Mouse (Mus musculus): ENCODE measurements around the gene Eif2b5.

The Eif2b5 gene

DNA sequence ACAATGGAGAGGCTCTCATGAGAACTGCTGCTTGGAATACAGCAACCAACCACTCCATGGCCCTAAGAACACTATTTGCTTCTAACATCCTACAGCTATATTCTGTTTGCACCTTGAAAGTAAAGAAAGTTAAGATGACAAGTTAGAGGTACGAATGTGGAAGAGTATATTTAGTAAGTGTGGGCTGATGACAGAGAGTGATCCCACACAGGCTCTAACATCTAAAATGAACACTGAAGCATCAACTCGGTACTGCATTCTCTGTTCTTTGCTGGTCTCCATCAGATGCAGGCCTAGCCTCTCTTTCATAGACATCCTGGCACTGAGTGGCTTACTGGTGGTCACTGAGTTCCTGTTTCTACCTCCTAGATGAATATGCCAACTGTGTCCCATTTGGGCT lies 9.4 kb upstream of the Eif2b5 start:
- DNase-seq (ENCODE audit: low spot score), result no peak

GRCm38 (mm10) chr16:20490581-20490980 lies 8.0 kb upstream of the Eif2b5 start:
- DNase-seq (ENCODE audit: low spot score), result no peak

GRCm38 (mm10) chr16:20491301-20491700 lies 7.3 kb upstream of the Eif2b5 start:
- no peak for DNase-seq (ENCODE audit: low spot score)

- DNase-seq (ENCODE audit: low spot score), result no peak
These were observed 5.2 kb upstream of the Eif2b5 start for GRCm38 (mm10) chr16:20493452-20493851.

DNA sequence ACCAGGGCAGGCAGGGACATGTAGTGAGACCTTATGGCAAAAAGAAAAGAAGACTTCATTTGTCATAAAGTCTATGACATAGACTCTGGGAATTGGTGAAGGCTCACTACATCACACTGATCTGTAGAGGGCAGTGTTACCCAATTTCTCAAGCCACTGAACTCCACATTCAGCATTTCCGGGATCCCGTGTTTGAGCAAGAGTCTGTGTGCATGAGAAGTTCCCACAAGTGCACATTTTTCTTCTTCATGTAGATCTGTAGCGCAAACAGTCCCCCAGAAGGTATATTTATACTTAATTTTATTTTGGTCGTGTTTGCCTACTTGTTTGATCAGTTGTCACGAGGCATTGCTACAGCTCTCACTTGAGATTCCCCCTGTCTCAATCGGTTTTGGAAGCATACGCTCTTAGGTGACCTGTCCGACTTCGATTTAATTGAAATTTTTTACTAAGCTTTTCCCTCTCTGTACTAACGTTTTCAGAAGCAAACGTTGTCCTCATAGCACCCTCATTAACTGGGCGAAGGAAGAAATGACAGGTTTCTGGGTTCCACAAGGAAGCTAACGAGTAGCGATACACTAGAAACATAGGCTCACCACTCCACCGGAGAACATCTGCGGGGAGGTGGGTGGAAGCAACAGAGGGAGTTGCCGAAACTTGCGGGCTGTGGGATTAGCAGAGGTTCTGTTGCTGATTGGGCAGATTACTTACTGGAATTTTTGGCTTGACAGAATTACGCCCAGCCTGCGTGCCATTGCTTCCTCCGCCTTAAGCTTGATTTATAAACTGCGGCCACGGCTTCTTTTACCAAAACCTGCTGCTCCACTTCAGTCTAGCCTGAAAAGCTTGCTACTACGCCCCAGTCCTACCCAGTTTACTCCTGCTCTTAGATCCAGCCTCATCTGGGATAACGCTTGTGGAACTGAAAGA lies 1.7 kb upstream of the Eif2b5 start:
- DNase-seq (ENCODE audit: low spot score), result peak; percentile 91

- DNase-seq (ENCODE audit: low spot score), result no peak
These were observed 489 bp upstream of the Eif2b5 start for GRCm38 (mm10) chr16:20497980-20498676.

DNA sequence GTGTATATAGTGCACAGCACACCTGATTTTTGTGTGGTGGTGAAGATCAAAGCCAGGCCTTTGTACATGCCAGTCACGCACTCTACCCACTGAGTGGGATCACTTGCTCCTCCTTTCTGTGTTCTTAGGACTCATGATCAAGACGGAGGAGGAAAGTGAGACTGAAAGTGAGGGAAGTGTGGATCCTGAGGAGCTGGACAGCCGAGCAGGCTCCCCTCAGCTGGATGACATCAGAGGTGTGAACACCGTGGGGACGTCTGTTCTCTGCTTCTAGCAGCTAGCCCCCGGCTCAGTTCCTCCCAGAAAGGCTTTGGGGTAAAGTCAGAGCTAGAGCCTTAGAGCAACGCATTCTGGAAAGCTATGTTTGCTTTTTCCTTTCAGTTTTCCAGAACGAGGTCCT lies 7.4 kb downstream of the Eif2b5 start:
- no peak for DNase-seq (ENCODE audit: low spot score)

DNA sequence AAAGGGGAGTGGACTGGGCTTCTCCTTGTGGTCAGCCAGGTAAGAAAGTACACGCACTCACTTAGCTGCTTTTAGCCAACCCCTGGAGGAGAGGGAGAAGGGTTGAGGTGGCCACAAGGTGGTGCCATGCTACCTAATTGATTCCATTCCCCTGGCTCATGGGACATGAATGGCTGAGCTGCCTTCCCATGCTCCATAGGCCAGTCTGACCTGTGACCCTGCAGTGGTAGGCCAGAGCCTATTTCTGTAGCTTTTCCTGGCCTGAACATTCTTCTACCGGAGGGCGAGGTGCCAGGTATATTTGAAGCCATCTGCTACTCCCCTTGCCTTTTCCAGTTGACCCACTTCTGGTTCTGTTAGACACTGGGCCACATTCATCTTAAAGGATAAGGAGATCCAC lies 10.7 kb downstream of the Eif2b5 start:
- peak; percentile 64 for DNase-seq (ENCODE audit: low spot score)

DNA sequence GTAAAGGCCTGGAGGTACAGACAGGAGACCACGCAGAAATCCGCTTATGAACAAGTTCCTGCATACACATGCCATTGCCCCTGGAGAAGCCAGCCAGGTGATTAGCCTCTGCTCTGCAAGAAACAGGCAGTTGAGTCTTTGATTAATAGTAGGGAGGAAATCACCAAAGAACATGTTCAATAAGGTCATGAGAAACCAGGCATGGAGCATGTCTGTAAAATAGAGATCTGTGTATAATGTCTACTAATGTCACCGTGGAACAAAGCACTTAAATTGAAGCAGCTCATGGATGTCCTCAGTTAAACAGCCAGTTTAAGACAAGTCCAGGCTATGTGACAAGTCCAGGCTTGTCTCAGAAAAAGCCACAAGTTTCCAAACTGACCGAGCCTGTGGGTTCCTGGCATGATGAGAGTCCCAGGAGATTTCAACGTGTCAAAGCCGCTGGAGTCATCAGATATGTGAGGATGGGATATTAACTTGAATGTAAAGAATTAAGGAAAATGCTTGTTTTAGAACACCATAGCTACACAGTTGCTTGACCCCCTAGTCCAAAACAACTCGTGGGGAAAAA lies 12.7 kb downstream of the Eif2b5 start:
- no peak for DNase-seq (ENCODE audit: low spot score)

- DNase-seq (ENCODE audit: low spot score), result no peak
These were observed 17.4 kb downstream of the Eif2b5 start for GRCm38 (mm10) chr16:20516032-20516431.

GRCm38 (mm10) chr16:20516726-20517201 lies 18.1 kb downstream of the Eif2b5 start, which contains the start of gene Dvl3:
Gene Dvl3 (plus strand): TSS chr16:20516982.
- DNase-seq (ENCODE audit: low spot score), result peak; percentile 94

DNA sequence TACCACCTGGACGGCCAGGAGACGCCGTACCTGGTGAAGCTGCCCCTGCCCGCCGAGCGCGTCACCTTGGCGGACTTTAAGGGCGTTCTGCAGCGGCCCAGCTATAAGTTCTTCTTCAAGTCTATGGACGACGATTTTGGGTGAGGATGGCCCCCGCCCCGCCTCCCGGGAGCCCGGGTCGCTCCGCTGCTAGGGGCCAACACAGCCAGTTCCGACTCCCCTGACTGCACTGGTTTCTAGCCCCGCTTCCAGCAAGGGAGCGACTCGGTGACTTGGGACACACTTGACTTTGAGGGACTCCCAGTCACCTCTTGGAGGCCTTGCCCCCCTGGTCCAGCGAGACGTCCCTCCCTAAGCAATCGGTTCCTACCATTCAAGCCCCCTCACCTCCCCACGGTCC lies 18.6 kb downstream of the Eif2b5 start:
- peak; percentile 45 for DNase-seq (ENCODE audit: low spot score)

GRCm38 (mm10) chr16:20517701-20518374 lies 19.2 kb downstream of the Eif2b5 start:
- peak; percentile 83 for DNase-seq (ENCODE audit: low spot score)

DNA sequence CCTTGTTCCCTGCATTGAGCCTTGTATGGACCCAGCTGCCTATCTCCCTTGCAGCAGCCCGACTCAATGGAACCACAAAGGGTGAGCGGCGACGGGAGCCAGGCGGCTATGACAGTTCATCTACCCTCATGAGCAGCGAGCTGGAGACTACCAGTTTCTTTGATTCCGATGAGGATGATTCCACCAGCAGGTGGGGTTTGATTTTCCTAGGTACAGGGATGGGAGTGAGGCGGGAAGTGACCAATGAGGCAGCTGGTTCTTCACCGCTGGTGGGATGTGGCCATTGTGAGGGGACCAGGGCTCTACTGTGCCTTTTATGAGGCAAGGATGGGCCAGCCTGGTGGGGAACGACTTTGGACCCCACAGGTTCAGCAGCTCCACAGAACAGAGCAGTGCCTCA lies 25.3 kb downstream of the Eif2b5 start:
- no peak for DNase-seq (ENCODE audit: low spot score)

DNA sequence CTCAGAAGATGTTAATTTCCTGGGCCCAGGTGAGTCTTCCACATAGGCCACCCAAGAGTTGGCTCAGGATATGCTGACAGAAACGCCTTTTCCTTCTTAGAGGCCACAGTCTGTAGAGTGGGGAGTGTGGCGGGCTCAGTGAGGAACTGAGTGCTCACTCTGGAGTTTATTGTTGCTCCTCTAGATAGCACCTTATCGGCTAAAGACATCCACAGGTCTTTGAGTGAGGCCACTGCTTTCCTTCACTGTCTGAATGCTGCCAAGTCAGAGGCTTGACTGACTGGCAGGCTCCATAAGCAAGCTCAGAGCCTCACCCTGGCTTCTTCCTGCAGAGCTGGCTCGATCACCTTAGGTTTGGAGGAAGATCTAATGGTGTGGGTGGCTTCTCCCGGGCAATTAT lies 30.2 kb downstream of the Eif2b5 start:
- DNase-seq (ENCODE audit: low spot score), result no peak

DNA sequence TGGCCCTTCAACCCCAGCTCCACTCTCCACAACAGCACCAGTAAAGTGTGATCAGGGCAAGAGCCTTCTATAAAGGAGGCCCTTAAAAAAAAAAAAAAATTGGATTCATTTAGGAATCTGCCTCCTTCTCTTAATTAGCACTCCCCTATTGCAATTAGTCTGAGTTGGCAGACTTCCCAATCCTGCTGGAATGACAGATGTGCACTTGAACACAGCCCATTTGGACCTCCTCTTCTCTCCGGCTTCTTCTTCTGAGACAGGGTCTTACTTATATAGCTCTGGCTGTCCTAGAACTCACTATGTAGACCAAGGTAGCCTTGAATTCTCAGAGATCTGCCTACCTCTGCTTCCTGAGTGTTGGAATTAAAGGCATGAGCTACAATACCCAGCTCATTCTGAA lies 30.8 kb downstream of the Eif2b5 start:
- DNase-seq (ENCODE audit: low spot score), result no peak

DNA sequence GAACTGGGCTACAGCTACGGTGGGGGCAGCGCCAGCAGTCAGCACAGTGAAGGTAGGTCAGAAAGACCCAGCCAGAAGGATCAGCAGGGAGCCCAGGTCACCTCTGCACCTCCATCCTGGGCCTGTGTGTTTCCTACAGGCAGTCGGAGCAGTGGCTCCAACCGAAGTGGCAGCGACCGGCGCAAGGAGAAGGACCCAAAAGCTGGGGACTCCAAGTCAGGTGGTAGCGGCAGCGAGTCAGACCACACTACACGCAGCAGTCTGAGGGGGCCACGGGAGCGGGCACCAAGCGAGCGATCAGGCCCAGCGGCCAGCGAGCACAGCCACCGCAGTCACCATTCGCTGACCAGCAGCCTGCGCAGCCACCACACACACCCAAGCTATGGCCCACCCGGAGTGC lies 32.3 kb downstream of the Eif2b5 start:
- DNase-seq (ENCODE audit: low spot score), result no peak

DNA sequence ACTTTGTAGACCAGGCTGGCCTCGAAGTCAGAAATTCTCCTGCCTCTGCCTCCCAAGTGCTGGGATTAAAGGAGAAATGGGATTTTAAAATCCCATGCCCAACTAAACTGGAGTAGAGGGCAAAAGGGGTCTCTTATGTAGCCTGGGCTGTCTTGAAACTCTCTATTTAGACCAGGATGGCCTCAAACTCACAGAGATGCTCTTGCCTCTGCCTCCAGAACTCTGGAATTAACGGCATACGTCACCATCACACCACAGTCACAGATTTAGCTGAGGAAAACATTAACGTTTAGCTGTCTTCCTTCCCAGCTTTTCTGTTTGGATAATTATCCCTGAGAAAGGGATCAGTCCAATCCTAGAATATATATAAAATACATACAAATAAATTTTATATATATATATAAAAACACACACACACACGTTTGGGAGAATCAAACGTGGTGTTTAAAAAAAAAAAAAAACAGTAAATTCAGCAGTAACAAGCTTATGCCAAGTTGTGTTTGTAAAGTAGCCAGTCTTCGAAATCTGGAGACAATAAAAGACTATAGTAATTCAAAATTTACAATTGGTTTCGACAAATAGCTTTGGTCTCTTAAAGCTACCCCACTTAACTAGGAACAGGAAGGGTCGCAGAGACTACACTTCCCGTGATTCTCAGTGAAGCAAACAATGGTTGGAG lies 36.1 kb downstream of the Eif2b5 start:
- DNase-seq (ENCODE audit: low spot score), result no peak

- peak; percentile 100 for DNase-seq (ENCODE audit: low spot score)
These were observed 36.9 kb downstream of the Eif2b5 start, which contains the start of gene Ap2m1 for GRCm38 (mm10) chr16:20535296-20536080. Gene Ap2m1 (plus strand): TSS chr16:20535478.

DNA sequence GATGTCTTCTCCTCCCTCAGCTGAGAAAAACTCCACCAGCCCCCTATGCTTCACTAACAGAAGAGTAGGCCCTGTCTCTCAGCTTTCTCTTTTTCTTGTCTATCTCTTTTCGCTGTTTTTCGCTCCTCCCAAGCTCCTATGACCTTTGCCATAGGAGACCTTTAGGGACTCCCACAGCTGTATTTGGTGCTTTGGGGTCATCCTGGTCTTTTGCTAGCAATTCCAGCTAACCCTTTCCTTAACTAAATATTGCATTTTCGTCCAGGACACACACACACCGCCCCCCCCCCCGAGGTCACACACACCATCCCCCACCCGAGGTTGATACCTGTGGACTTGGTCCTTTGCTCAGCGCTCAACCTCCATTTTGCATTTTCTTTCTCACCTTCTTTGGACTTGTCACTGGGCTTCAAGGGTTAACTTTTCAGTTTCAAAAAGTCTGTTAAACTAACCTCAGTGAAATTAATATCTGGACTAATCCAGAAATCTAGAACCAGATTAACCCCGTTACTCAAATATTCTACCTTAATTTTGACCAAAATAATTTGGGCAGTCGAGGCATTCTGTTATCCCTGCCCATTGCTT lies 37.6 kb downstream of the Eif2b5 start:
- no peak for DNase-seq (ENCODE audit: low spot score)

Data from embryo, embryonic 10.5 days (tissue).